Mouse (Mus musculus) liver, postnatal 0 days (tissue): Measurements from ENCODE around the gene Tspan3. TPM values are rescaled to one million over a fixed set of nuclear protein-coding genes. Genes with fewer than 3 reads are reported as not detected.

Experiments used
- ATAC-seq: fragments of 200-750 bp; cut with Nextera tagmentation; 2 replicates; pipeline ENCODE4 v1.8.0; 2017; ENCODE audit warnings: mild to moderate bottlenecking, moderate library complexity
- DNase-seq: peaks from one replicate; pipeline ENCODE4 v3.0.0-alpha.2; 2016
- H3K27ac ChIP-seq: fragments of 300-500 bp; sonication (generic); 2 replicates; pipeline ENCODE4 v1.5.1; 2014; ENCODE audit warnings: antibody characterized with exemption, moderate library complexity, mild to moderate bottlenecking, low read depth
- H3K27me3 ChIP-seq: fragments of 300-500 bp; sonication (generic); 2 replicates; pipeline ENCODE4 v1.6.1; 2014; ENCODE audit warnings: low read length, control low read depth, mixed read lengths; ENCODE audit not compliant: insufficient read depth
- H3K36me3 ChIP-seq: fragments of 300-500 bp; sonication (generic); replicated peaks from 2 replicates; pipeline ENCODE4 v1.6.1; 2014; ENCODE audit warnings: mild to moderate bottlenecking, control low read depth, low read length, moderate library complexity, mixed read lengths; ENCODE audit not compliant: insufficient read depth
- H3K4me1 ChIP-seq: fragments of 300-500 bp; sonication (generic); 2 replicates; pipeline ENCODE4 v1.6.1; 2014; ENCODE audit warnings: antibody characterized with exemption, mild to moderate bottlenecking, control low read depth; ENCODE audit not compliant: insufficient read depth
- H3K4me2 ChIP-seq: fragments of 300-500 bp; sonication (generic); 2 replicates; pipeline ENCODE4 v1.6.1; 2014; ENCODE audit warnings: low read depth, mild to moderate bottlenecking, low read length, moderate library complexity, mixed read lengths
- H3K4me3 ChIP-seq: fragments of 300-500 bp; sonication (generic); 2 replicates; pipeline ENCODE4 v1.5.1; 2014; ENCODE audit warnings: low read depth, low read length
- H3K9ac ChIP-seq: fragments of 300-500 bp; sonication (generic); replicated peaks from 2 replicates; pipeline ENCODE4 v1.6.1; 2014; ENCODE audit warnings: mild to moderate bottlenecking, moderate library complexity
- H3K9me3 ChIP-seq: fragments of 300-500 bp; sonication (generic); 2 replicates; pipeline ENCODE4 v1.6.1; 2016; ENCODE audit warnings: mild to moderate bottlenecking, control low read depth, low read length, mixed read lengths
- CTCF ChIP-seq: sonication (generic); IDR thresholded peaks from 2 replicates; pipeline ENCODE4 v1.5.1; 2016; ENCODE audit warnings: antibody characterized with exemption, low read depth
- EP300 ChIP-seq: IDR thresholded peaks from 2 replicates; pipeline ENCODE4 v1.6.1; 2016; ENCODE audit warnings: antibody characterized with exemption, low read depth, mild to moderate bottlenecking
- WGBS: fragments of 180-500 bp; shearing (Covaris S2); extraction: QIAGEN DNeasy Blood & Tissue Kit; methylation state at CpG from one replicate; pipeline ENCODE4 v1.1.7; 2014; ENCODE audit not compliant: insufficient replicate concordance; 5-methylcytosine and 5-hydroxymethylcytosine counted together
- polyA plus RNA-seq: library from polyadenylated mRNA; unstranded; fragments of >200 nt; fragmentation: Nextera tagmentation; extraction: Ambion mirVana; gene quantifications from 2 replicates; pipeline ENCODE4 v1.2.1, GENCODE M21; 2015

Tspan3 gene
- polyA plus RNA-seq, 1 experiment from 2014 or later: 23.4 TPM

GRCm38 (mm10) chr9:56123613-56124012 lies 41.7 kb downstream of the Tspan3 start:
- 73% methylated on average over 7 of the region's 7 CpGs for WGBS
- no peaks in the 10 kb centered on the region for H3K9me3 ChIP-seq
- no peak for TF ChIP-seq CTCF
- TF ChIP-seq EP300: no peak
- no peaks in the 10 kb centered on the region for H3K36me3 ChIP-seq
- H3K9ac ChIP-seq: no peak overlapping the region
- H3K4me1 ChIP-seq: no peaks in the 10 kb centered on the region
- H3K27me3 ChIP-seq: no peaks in the 10 kb centered on the region
- H3K4me2 ChIP-seq: no peak overlapping the region
- H3K4me3 ChIP-seq: no peak overlapping the region
- no peak for DNase-seq
- ATAC-seq: no peak
- no peak overlapping the region for H3K27ac ChIP-seq

DNA sequence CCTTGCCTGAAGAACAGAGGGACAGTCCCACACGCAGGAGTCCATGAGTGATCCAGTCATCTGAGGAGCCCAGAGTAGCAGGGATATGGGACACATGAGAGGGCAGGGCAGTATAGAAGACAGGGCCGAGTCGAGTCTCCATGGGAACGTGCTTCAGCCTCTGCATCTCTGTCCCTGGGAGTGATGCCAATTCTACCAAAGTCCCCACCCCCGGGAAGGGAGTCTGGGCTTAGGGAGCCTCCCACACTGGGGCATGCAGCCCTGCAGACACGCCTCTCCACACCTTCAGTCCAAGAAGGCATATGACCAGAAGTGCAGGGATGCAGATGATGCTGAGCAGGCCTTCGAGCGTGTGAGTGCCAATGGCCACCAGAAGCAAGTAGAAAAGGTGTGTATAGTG lies 42.3 kb downstream of the Tspan3 start:
- H3K9me3 ChIP-seq: no peaks in the 10 kb centered on the region
- no peaks in the 10 kb centered on the region for H3K36me3 ChIP-seq
- H3K4me2 ChIP-seq: no peak overlapping the region
- no peak for ATAC-seq
- H3K27ac ChIP-seq: no peak overlapping the region
- 72% methylated on average over 8 of the region's 8 CpGs for WGBS
- no peak for DNase-seq
- no peak overlapping the region for H3K9ac ChIP-seq
- no peak for TF ChIP-seq CTCF
- no peak for TF ChIP-seq EP300
- no peaks in the 10 kb centered on the region for H3K27me3 ChIP-seq
- H3K4me1 ChIP-seq: no peaks in the 10 kb centered on the region
- no peak overlapping the region for H3K4me3 ChIP-seq

DNA sequence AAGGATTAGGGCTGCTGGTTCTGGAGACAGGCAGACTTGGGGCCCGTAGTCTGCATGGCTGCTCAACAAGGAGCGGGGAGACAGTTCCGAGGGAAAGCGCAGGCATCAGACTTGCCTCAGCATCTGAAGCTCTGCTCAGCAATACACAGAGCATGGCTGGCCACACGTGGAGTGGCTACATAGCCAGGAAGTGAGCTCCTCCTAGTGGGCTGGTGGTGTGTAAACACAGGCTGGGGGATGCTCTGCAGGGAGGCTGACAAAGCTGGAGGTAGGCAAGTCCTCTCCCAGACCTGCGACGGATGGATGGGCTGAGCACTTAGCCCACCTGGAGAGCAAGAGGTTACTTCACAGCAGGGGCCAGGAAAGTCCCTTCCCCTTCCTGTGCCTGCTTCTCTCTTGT lies 44.2 kb downstream of the Tspan3 start:
- no peak overlapping the region for H3K4me2 ChIP-seq
- no peak for ATAC-seq
- DNase-seq: no peak
- H3K27me3 ChIP-seq: no peaks in the 10 kb centered on the region
- no peaks in the 10 kb centered on the region for H3K36me3 ChIP-seq
- 60% methylated on average over 7 of the region's 7 CpGs for WGBS
- H3K27ac ChIP-seq: no peak overlapping the region
- H3K9ac ChIP-seq: no peak overlapping the region
- H3K9me3 ChIP-seq: no peaks in the 10 kb centered on the region
- H3K4me3 ChIP-seq: no peak overlapping the region
- no peak for TF ChIP-seq EP300
- peak; percentile 62 for TF ChIP-seq CTCF
- H3K4me1 ChIP-seq: no peaks in the 10 kb centered on the region

GRCm38 (mm10) chr9:56119651-56120050 lies 45.6 kb downstream of the Tspan3 start:
- DNase-seq: no peak
- Histone ChIP-seq H3K4me2 (no peak overlapping the region), H3K9me3 (no peaks in the 10 kb centered on the region), H3K27me3 (no peaks in the 10 kb centered on the region), H3K27ac (no peak overlapping the region), H3K36me3 (no peaks in the 10 kb centered on the region), H3K9ac (no peak overlapping the region), H3K4me1 (no peaks in the 10 kb centered on the region), H3K4me3 (no peak overlapping the region)
- 78% methylated on average over 2 of the region's 2 CpGs for WGBS
- TF ChIP-seq CTCF (no peak), EP300 (no peak)
- ATAC-seq: no peak

DNA sequence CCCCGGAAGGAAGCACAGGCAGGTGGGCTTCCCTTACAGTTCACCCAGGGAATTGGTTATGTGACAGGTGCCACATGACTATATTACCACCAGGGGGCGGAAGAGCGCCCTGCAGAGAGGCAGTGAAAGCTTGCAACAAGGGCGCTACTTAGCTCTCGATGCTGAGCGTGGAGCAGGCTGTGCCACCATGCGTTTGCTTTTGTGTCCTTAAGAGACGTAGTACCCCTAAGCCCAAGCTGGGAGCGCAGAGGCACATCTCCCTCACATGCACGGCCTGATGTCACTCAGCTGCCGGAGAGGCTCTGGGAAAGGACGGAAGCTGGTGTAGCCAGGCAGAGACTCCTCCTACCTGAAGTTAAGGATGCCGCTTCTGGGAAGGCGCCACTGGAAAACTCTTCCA lies 46.7 kb downstream of the Tspan3 start:
- no peak overlapping the region for H3K27ac ChIP-seq
- no peak overlapping the region for H3K4me3 ChIP-seq
- H3K9me3 ChIP-seq: no peaks in the 10 kb centered on the region
- 27% methylated on average over 14 of the region's 14 CpGs for WGBS
- TF ChIP-seq CTCF (peak; percentile 98), EP300 (no peak)
- no peaks in the 10 kb centered on the region for H3K27me3 ChIP-seq
- 0 out of 2 replicates have a peak overlapping the region, but pooled peaks have one; percentile 38 for H3K9ac ChIP-seq
- DNase-seq (peak; percentile 75), ATAC-seq (peak; percentile 53; the same call in 1 of the 2 replicates)
- peak overlapping the region; percentile 65 for H3K4me2 ChIP-seq
- no peaks in the 10 kb centered on the region for H3K36me3 ChIP-seq
- no peaks in the 10 kb centered on the region for H3K4me1 ChIP-seq

DNA sequence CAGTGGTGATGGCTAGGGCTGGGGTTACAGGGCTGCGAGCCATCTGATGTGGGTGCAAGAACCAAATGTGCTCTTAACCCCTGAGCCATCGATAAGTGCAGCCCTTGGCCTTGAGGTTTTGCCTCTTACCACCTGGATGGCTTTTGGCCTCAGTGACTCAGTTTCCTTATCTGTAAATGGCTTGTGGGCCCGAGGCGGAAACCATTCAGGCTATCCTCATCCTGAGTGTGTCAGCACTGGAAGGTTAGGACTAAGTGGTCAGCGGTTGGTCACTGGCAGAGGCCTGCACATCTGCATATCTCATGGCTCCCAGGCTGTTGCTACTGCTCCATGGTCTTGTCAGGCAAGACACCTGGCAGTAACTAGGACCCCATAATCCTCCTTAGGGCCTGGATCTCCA lies 47.2 kb downstream of the Tspan3 start:
- Histone ChIP-seq H3K36me3 (no peaks in the 10 kb centered on the region), H3K27ac (no peak overlapping the region), H3K4me1 (no peaks in the 10 kb centered on the region), H3K27me3 (no peaks in the 10 kb centered on the region), H3K4me3 (no peak overlapping the region), H3K9ac (no peak overlapping the region), H3K4me2 (no peak overlapping the region), H3K9me3 (no peaks in the 10 kb centered on the region)
- no peak for DNase-seq
- no peak for ATAC-seq
- no peak for TF ChIP-seq CTCF
- TF ChIP-seq EP300: no peak
- WGBS: 73% methylated on average over 5 of the region's 5 CpGs

- Histone ChIP-seq H3K9ac (no peak overlapping the region), H3K27ac (peak overlapping the region; percentile 64), H3K4me1 (peaks cover 13% of the 10 kb centered on the region), H3K36me3 (no peaks in the 10 kb centered on the region), H3K9me3 (no peaks in the 10 kb centered on the region), H3K4me2 (0 out of 2 replicates have a peak overlapping the region, but pooled peaks have one; percentile 26), H3K27me3 (no peaks in the 10 kb centered on the region), H3K4me3 (no peak overlapping the region)
- peak; percentile 61 for DNase-seq
- 39% methylated on average over 5 of the region's 5 CpGs for WGBS
- peak; percentile 64 for ATAC-seq
- TF ChIP-seq CTCF (no peak), EP300 (no peak)
Observed at GRCm38 (mm10) chr9:56108174-56108573, 57.1 kb downstream of the Tspan3 start.
